Mouse (Mus musculus) urinary bladder, adult 18-20 months (tissue): ENCODE results near the gene Gse1.

Source experiments
- DNase-seq, 2 experiments: peaks; one replicate each; pipeline ENCODE4 v3.0.0; 2022; ENCODE audit warnings: low spot score in 2 of 2, mixed read lengths in 2 of 2

Gse1 gene

GRCm38 (mm10) chr8:120374514-120374913 lies 146.3 kb downstream of the Gse1 start:
- DNase-seq: no peak

- peak in 1 of 2 experiments; percentile 62 for DNase-seq
These were observed 146.9 kb downstream of the Gse1 start for GRCm38 (mm10) chr8:120375170-120375569.

GRCm38 (mm10) chr8:120376215-120376614 lies 148.0 kb downstream of the Gse1 start:
- DNase-seq: no peak

GRCm38 (mm10) chr8:120376847-120377802 lies 148.9 kb downstream of the Gse1 start:
- no peak for DNase-seq

GRCm38 (mm10) chr8:120377803-120378189 lies 149.5 kb downstream of the Gse1 start:
- DNase-seq: no peak

- DNase-seq: no peak
These were observed 150.1 kb downstream of the Gse1 start for GRCm38 (mm10) chr8:120378306-120378705.

GRCm38 (mm10) chr8:120379015-120379414 lies 150.8 kb downstream of the Gse1 start:
- no peak for DNase-seq

GRCm38 (mm10) chr8:120381865-120382264 lies 153.6 kb downstream of the Gse1 start:
- no peak for DNase-seq

GRCm38 (mm10) chr8:120382436-120383203 lies 154.4 kb downstream of the Gse1 start:
- DNase-seq: peak in 1 of 2 experiments; percentile 79

GRCm38 (mm10) chr8:120383204-120383560 lies 154.9 kb downstream of the Gse1 start:
- no peak for DNase-seq

GRCm38 (mm10) chr8:120383713-120384112 lies 155.5 kb downstream of the Gse1 start:
- DNase-seq: no peak

- DNase-seq: no peak
These were observed 156.5 kb downstream of the Gse1 start for GRCm38 (mm10) chr8:120384745-120385144.

- DNase-seq: no peak
These were observed 160.0 kb downstream of the Gse1 start for GRCm38 (mm10) chr8:120388246-120388645.

GRCm38 (mm10) chr8:120390598-120390997 lies 162.3 kb downstream of the Gse1 start:
- DNase-seq: no peak

GRCm38 (mm10) chr8:120391856-120392255 lies 163.6 kb downstream of the Gse1 start:
- DNase-seq: no peak

GRCm38 (mm10) chr8:120393085-120393484 lies 164.8 kb downstream of the Gse1 start:
- no peak for DNase-seq

- no peak for DNase-seq
These were observed 165.6 kb downstream of the Gse1 start for GRCm38 (mm10) chr8:120393871-120394275.

GRCm38 (mm10) chr8:120395892-120396291 lies 167.6 kb downstream of the Gse1 start:
- no peak for DNase-seq

- DNase-seq: no peak
These were observed 168.5 kb downstream of the Gse1 start for GRCm38 (mm10) chr8:120396756-120397155.

GRCm38 (mm10) chr8:120397444-120398411 lies 169.5 kb downstream of the Gse1 start:
- no peak for DNase-seq

- DNase-seq: no peak
These were observed 171.1 kb downstream of the Gse1 start for GRCm38 (mm10) chr8:120399212-120399934.
